Mouse (Mus musculus): Measurements from ENCODE around the gene Gm9008. TPM values are rescaled to one million over a fixed set of nuclear protein-coding genes. Genes with fewer than 3 reads are reported as not detected.

Gene Gm9008
- polyA plus RNA-seq (2012; ENCODE audit: low replicate concordance): 0.13 TPM in 1 of 2 replicates, not detected in the other

DNA sequence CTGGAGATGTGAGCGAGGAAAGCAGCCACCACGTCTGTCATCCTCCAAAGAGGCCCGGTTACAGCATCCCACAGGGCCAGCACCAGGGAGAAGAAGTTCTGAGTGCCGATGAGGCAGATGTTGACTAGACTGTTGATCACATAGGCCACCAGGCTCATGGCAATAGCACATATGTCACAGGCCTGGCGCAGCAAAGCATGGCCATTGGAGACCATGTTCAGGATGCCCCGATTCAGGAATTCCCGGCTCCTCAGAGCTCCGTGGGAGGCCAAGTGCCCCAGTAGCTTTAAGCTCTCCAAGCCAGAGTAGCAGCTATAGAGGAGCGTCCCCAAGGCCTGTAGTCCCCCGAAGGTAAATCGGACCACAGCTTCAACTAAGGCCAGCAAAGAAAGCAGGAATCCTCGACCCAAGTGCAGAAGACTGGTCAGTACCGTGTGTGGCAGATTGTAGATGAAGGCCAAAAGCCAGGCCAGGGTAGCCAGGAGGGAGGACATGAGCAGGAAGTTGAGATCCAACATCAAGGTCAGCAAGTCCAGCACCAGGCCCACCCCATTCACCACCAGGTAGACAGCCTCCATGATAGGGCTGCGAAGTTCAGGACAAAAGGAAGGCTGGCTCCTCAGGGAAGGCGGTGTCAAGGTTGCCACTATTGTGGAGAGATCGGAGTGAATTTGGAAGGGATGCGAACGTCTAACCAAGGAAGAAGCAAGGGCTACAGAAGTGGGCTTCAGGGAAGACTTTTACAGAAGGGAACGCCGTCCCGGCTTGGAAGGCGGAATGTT, at the start of gene Gm9008:
Gene Gm9008, minus strand, starts transcription at position 731 of the 782 bp plus-strand sequence.

